Mouse (Mus musculus): ENCODE measurements around the gene Msh5. TPM values are rescaled to one million over a fixed set of nuclear protein-coding genes. Genes with fewer than 3 reads are reported as not detected.

The Msh5 gene
- total RNA-seq, 2 experiments from 2014 or later = 0.19 to 0.62 TPM

DNA sequence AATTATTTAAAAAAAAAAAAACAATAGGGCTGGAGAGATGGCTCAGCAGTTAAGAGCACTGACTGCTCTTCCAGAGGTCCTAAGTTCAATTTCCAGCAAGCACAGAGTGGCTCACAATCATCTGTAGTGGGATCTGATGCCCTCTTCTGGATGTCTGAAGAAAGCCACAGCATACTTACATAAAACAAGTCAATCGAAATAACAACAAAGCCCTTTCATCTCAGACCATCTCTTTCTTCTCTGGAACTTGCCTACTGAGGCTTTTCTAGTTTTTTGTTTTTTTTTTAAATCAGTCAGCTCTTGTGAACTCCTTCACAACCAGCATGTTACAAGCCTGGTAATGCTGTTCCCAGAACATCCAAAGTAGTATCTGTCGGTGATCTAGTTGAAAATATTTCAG, 65.9 kb downstream of the Msh5 start:
- no peak for ATAC-seq (replicated peaks; ENCODE audit: poor library complexity, severe bottlenecking)

GRCm38 (mm10) chr17:34979631-34980030, 66.9 kb downstream of the Msh5 start:
- ATAC-seq (replicated peaks; ENCODE audit: poor library complexity, severe bottlenecking) = no peak

Other genes with a start within 250 kb of the Msh5 start
Only the 30 nearest of the 46 such genes appear.
- gene Ehmt2, start 148.3 kb downstream of the Msh5 start, total RNA-seq (2014; fragmentation: Nextera tagmentation) = 78.2 and 87.0 TPM in 2 replicates
- gene Ehmt2, start 148.3 kb downstream of the Msh5 start, total RNA-seq (2017) = 90.9 and 120 TPM in 2 replicates
- 0.41 TPM in 1 of 2 replicates, not detected in the other for gene Slc44a4, start 132.3 kb downstream of the Msh5 start, total RNA-seq (2014; fragmentation: Nextera tagmentation)
- gene Slc44a4, start 132.3 kb downstream of the Msh5 start, total RNA-seq (2017) = 0.78 and 1.8 TPM in 2 replicates
- gene Neu1, start 115.5 kb downstream of the Msh5 start, total RNA-seq (2014; fragmentation: Nextera tagmentation) = 30.3 and 35.3 TPM in 2 replicates
- gene Neu1, start 115.5 kb downstream of the Msh5 start, total RNA-seq (2017) = 27.0 and 32.4 TPM in 2 replicates
- 11.4 and 13.9 TPM in 2 replicates for gene Hspa1b, start 87.5 kb downstream of the Msh5 start, total RNA-seq (2014; fragmentation: Nextera tagmentation)
- gene Hspa1b, start 87.5 kb downstream of the Msh5 start, total RNA-seq (2017) = 67.7 and 68.3 TPM in 2 replicates
- not detected in 2 replicates for gene Gm20481, start 76.8 kb downstream of the Msh5 start, total RNA-seq (2014; fragmentation: Nextera tagmentation)
- 0.34 and 1.4 TPM in 2 replicates for gene Gm20481, start 76.8 kb downstream of the Msh5 start, total RNA-seq (2017)
- 5.5 and 6.2 TPM in 2 replicates for gene Hspa1a, start 74.6 kb downstream of the Msh5 start, total RNA-seq (2014; fragmentation: Nextera tagmentation)
- 45.2 and 49.0 TPM in 2 replicates for gene Hspa1a, start 74.6 kb downstream of the Msh5 start, total RNA-seq (2017)
- gene Hspa1l, start 74.0 kb downstream of the Msh5 start, total RNA-seq (2014; fragmentation: Nextera tagmentation) = not detected in 2 replicates
- gene Hspa1l, start 74.0 kb downstream of the Msh5 start, total RNA-seq (2017) = 0.09 TPM in 1 of 2 replicates, not detected in the other
- 129 and 305 TPM in 2 replicates for gene Lsm2, start 64.9 kb downstream of the Msh5 start, total RNA-seq (2014; fragmentation: Nextera tagmentation)
- gene Lsm2, start 64.9 kb downstream of the Msh5 start, total RNA-seq (2017) = 42.0 and 71.6 TPM in 2 replicates
- 75.6 and 150 TPM in 2 replicates for gene Vars, start 45.8 kb downstream of the Msh5 start, total RNA-seq (2014; fragmentation: Nextera tagmentation)
- gene Vars, start 45.8 kb downstream of the Msh5 start, total RNA-seq (2017) = 174 and 181 TPM in 2 replicates
- 0.11 and 0.19 TPM in 2 replicates for gene Vwa7, start 30.2 kb downstream of the Msh5 start, total RNA-seq (2014; fragmentation: Nextera tagmentation)
- not detected in 2 replicates for gene Vwa7, start 30.2 kb downstream of the Msh5 start, total RNA-seq (2017)
- gene Sapcd1, start 18.7 kb downstream of the Msh5 start, total RNA-seq (2014; fragmentation: Nextera tagmentation) = 2.5 TPM in 1 of 2 replicates, not detected in the other
- 0.90 TPM in 1 of 2 replicates, not detected in the other for gene Sapcd1, start 18.7 kb downstream of the Msh5 start, total RNA-seq (2017)
- gene Clic1, start 3.2 kb upstream of the Msh5 start, total RNA-seq (2014; fragmentation: Nextera tagmentation) = 231 and 245 TPM in 2 replicates
- gene Clic1, start 3.2 kb upstream of the Msh5 start, total RNA-seq (2017) = 268 and 347 TPM in 2 replicates
- 3.4 TPM in 1 of 2 replicates, not detected in the other for gene Ddah2, start 12.3 kb upstream of the Msh5 start, total RNA-seq (2014; fragmentation: Nextera tagmentation)
- gene Ddah2, start 12.3 kb upstream of the Msh5 start, total RNA-seq (2017) = 0.57 and 3.7 TPM in 2 replicates
- gene Ly6g6c, start 18.6 kb upstream of the Msh5 start, total RNA-seq (2014; fragmentation: Nextera tagmentation) = not detected in 2 replicates
- gene Ly6g6c, start 18.6 kb upstream of the Msh5 start, total RNA-seq (2017) = not detected in 2 replicates
- gene Mpig6b, start 19.4 kb upstream of the Msh5 start, total RNA-seq (2014; fragmentation: Nextera tagmentation) = not detected in 2 replicates
- gene Mpig6b, start 19.4 kb upstream of the Msh5 start, total RNA-seq (2017) = not detected in 2 replicates
- gene Ly6g6e, start 30.2 kb upstream of the Msh5 start, total RNA-seq (2014; fragmentation: Nextera tagmentation) = not detected in 2 replicates
- not detected in 2 replicates for gene Ly6g6e, start 30.2 kb upstream of the Msh5 start, total RNA-seq (2017)
- gene Ly6g6d, start 31.3 kb upstream of the Msh5 start, total RNA-seq (2014; fragmentation: Nextera tagmentation) = not detected in 2 replicates
- gene Ly6g6d, start 31.3 kb upstream of the Msh5 start, total RNA-seq (2017) = not detected in 2 replicates
- not detected in 2 replicates for gene Ly6g6f, start 38.9 kb upstream of the Msh5 start, total RNA-seq (2014; fragmentation: Nextera tagmentation)
- gene Ly6g6f, start 38.9 kb upstream of the Msh5 start, total RNA-seq (2017) = not detected in 2 replicates
- 26.7 and 33.3 TPM in 2 replicates for gene Abhd16a, start 42.5 kb upstream of the Msh5 start, total RNA-seq (2014; fragmentation: Nextera tagmentation)
- gene Abhd16a, start 42.5 kb upstream of the Msh5 start, total RNA-seq (2017) = 27.7 and 35.0 TPM in 2 replicates
- gene Ly6g5c, start 61.5 kb upstream of the Msh5 start, total RNA-seq (2014; fragmentation: Nextera tagmentation) = not detected in 2 replicates
- gene Ly6g5c, start 61.5 kb upstream of the Msh5 start, total RNA-seq (2017) = not detected in 2 replicates
- gene Ly6g5b, start 68.7 kb upstream of the Msh5 start, total RNA-seq (2014; fragmentation: Nextera tagmentation) = 1.6 TPM in 1 of 2 replicates, not detected in the other
- 0.56 TPM in 1 of 2 replicates, not detected in the other for gene Ly6g5b, start 68.7 kb upstream of the Msh5 start, total RNA-seq (2017)
- 21.2 and 25.4 TPM in 2 replicates for gene Gpank1, start 74.7 kb upstream of the Msh5 start, total RNA-seq (2014; fragmentation: Nextera tagmentation)
- 24.0 and 26.9 TPM in 2 replicates for gene Gpank1, start 74.7 kb upstream of the Msh5 start, total RNA-seq (2017)
- 289 and 384 TPM in 2 replicates for gene Csnk2b, start 75.3 kb upstream of the Msh5 start, total RNA-seq (2014; fragmentation: Nextera tagmentation)
- gene Csnk2b, start 75.3 kb upstream of the Msh5 start, total RNA-seq (2017) = 277 and 317 TPM in 2 replicates
- 16.3 and 18.4 TPM in 2 replicates for gene D17H6S53E, start 79.6 kb upstream of the Msh5 start, total RNA-seq (2014; fragmentation: Nextera tagmentation)
- gene D17H6S53E, start 79.6 kb upstream of the Msh5 start, total RNA-seq (2017) = 7.9 and 10.7 TPM in 2 replicates
- gene Apom, start 85.3 kb upstream of the Msh5 start, total RNA-seq (2014; fragmentation: Nextera tagmentation) = not detected in 2 replicates
- gene Apom, start 85.3 kb upstream of the Msh5 start, total RNA-seq (2017) = 1.2 TPM in 1 of 2 replicates, not detected in the other
- gene Bag6, start 88.4 kb upstream of the Msh5 start, total RNA-seq (2014; fragmentation: Nextera tagmentation) = 93.9 and 111 TPM in 2 replicates
- gene Bag6, start 88.4 kb upstream of the Msh5 start, total RNA-seq (2017) = 68.8 and 74.0 TPM in 2 replicates
- 254 and 306 TPM in 2 replicates for gene Prrc2a, start 118.2 kb upstream of the Msh5 start, total RNA-seq (2014; fragmentation: Nextera tagmentation)
- gene Prrc2a, start 118.2 kb upstream of the Msh5 start, total RNA-seq (2017) = 43.2 and 67.9 TPM in 2 replicates
- 15.1 and 20.8 TPM in 2 replicates for gene Aif1, start 129.3 kb upstream of the Msh5 start, total RNA-seq (2014; fragmentation: Nextera tagmentation)
- 7.8 and 14.3 TPM in 2 replicates for gene Aif1, start 129.3 kb upstream of the Msh5 start, total RNA-seq (2017)
- gene Lst1, start 141.7 kb upstream of the Msh5 start, total RNA-seq (2014; fragmentation: Nextera tagmentation) = 78.7 and 89.0 TPM in 2 replicates
- 55.5 and 115 TPM in 2 replicates for gene Lst1, start 141.7 kb upstream of the Msh5 start, total RNA-seq (2017)
- gene Ltb, start 147.7 kb upstream of the Msh5 start, total RNA-seq (2014; fragmentation: Nextera tagmentation) = 1.6 TPM in 1 of 2 replicates, not detected in the other
- gene Ltb, start 147.7 kb upstream of the Msh5 start, total RNA-seq (2017) = 0.41 and 0.99 TPM in 2 replicates

All from granulocyte monocyte progenitor cell, adult 5-6 weeks (primary cell).